Mouse (Mus musculus) bone marrow macrophage, adult 2 months (primary cell): ENCODE measurements around the gene Gm14443.
"Not testable (repeated sequence)": the region's sequence is repeated elsewhere in the genome, so short reads cannot be mapped to it uniquely, and the experiment has no call there.

Experiments
- CTCF ChIP-seq: IDR thresholded peaks from 2 replicates; pipeline ENCODE4 v1.5.1; 2012; ENCODE audit warnings: low read depth, mild to moderate bottlenecking, low read length, moderate library complexity
- POLR2A ChIP-seq: IDR thresholded peaks from 2 replicates; pipeline ENCODE4 v1.6.1; 2012; ENCODE audit warnings: mild to moderate bottlenecking, low read depth, low read length, borderline replicate concordance

GRCm38 (mm10) chr2:175174058-175174457 lies 1.6 kb downstream of the Gm14443 start:
- not testable (repeated sequence) for TF ChIP-seq CTCF, POLR2A
